Mouse (Mus musculus) v-Abl transformed pro-B cells (cell line): ENCODE results near the gene Tenm3.

Experiments used
- in situ Hi-C, 2 experiments: fragments of 400-800 bp; cut with MboI; formaldehyde crosslinking; loops; one replicate each; pipeline ENCODE4 v1.15.1; 2025; ENCODE audit not compliant: unreplicated experiment in 2 of 2

Tenm3 gene

DNA sequence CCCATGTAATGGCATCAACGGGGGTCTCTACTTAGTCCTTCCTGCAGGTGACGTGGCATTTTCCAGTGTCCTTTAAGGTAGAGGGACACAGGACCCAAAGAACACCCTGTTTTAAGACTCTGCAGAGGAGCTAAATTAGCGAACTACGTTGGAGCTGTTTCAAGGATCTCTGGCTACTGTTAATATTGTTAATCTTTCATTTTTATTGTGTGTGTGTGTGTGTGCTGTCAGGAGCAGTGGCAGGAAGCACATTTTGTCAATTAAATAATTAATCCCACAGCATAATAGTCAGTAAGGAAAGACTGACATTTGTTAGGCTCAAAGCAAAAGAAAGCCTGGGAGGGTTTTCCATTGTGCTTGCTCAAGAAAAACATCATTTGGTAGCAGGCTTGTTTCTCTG is 172.4 kb downstream of the Tenm3 start:
- in situ Hi-C loops, result no loop called here

DNA sequence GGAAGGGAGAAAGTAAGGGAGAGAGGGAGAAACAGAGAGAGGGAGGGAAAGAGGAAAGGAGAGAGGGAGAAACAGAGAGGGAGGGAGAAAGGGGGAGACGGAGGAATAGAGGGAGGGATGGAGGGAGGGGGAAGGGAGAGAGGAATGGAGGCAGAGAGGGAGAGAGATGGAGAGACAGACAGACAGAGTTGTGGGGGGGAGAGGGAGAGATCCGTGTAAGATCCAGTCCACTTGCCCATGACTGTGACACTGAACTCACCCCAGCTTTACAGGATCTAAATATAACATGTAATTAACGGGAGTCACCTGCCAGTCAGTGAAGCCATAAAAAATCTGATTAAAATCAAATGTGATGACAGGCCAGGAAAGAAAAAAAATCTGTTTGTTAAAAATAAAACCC is 172.9 kb downstream of the Tenm3 start:
- in situ Hi-C loops, result no loop called here

DNA sequence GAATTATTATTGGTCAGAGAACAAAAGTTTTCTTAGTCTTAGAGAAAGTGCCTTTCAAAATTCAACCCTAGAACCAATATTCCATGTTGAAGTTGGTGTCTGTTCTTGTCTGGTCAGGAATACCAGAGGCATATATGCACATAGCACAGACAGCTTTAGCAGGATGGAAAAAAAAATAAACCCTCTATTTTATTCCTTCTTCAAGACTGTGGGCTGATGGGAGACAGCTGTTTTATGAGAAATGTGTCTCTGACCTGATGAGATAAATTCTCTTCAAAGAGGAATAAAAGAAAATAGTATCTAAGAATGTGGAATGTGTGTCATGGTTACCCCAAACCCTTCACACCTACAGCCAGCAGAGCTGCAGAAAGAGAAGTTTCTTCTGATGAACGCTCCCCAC is 173.4 kb downstream of the Tenm3 start:
- in situ Hi-C loops, result no loop called here

GRCm38 (mm10) chr8:48665193-48665592 is 178.6 kb downstream of the Tenm3 start:
- in situ Hi-C loops, result no loop called here

DNA sequence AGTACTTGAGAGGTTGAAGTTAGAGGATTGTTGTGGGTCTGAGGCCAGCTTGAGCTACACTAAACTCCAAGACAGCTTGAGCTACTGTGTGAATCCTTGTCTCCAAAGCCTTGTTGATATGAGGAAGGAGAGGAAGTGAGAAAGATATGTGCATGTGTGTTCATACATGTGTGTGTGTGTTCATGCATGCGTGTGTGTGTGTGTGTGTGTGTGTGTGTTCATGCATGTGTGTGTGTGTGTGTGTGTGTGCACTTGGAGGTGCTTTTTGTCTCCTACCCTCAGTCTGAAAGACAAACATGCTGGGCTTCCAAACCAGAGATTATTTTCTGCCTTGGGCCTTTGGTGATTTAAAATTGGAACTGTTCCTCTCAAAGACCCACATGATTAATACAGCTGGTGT is 184.5 kb downstream of the Tenm3 start:
- in situ Hi-C loops, result no loop called here

DNA sequence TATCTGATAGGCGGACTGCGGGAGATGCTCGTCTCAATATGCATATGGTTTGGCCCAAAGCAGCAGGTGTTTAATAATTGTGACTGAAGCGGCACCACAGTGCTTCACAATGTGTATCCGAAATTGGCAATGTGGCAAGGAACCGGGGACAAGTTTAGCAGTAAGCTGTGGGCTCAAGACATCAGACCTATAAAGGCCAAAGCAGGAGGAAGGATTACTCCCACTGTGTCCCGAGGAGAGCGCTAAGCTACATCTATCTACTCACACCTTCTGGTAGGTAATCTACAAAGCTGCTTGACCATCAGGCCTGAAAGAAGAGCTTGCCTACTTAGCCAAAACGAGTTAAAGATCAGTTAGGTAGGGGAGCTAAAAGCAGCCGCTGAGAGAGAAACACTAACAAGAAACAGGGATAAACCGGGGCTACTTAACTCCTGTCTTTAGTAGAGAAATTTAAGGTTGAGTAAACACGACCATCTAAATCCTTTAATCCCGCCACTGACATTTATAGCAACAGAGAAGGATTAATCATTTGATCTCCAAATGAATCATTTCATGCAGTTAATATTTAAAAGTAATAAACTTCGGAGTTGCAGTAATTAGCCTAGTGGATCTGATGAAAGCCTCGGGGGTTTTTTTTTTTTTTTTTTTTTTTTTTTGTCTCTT is 188.2 kb downstream of the Tenm3 start:
- in situ Hi-C loops, result no loop called here

DNA sequence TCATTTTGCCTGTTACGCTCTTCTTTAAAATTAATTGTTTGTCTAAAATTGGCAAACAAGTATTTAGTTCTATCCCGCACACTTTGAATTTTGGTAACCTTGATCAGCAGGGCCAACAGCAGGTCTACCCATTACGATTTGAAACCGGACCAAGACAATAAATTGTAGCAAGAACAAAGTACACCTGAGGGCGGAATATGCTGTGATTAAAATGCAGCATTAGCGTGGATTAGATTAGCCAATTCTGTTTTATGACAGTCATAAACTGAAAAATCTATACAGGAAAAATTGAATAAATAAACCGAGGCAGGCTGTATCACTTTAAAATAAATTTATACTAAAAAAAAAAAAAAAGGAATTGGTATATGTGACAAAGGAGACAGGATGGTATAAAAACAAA is 193.9 kb downstream of the Tenm3 start:
- in situ Hi-C loops, result no loop called here

DNA sequence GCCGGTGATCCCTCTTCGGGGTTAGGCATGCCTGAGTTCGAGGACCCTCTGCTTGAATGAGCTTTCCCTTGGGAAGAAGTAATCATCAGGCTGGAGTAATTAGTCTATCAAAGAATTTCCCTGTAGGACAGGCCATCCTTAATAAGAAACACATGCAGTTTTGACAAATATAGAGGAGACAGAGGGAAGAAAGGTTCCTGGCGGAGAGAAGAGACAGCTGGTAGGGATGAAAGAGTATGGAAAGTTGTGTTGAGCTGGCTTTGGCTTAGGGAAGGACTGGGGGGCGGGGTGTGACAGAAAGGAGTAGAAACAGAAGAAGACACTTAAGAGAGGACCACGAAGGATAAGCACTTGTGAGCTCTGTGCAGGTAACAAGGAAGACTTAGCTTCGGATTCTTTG is 194.3 kb downstream of the Tenm3 start:
- in situ Hi-C loops, result no loop called here

DNA sequence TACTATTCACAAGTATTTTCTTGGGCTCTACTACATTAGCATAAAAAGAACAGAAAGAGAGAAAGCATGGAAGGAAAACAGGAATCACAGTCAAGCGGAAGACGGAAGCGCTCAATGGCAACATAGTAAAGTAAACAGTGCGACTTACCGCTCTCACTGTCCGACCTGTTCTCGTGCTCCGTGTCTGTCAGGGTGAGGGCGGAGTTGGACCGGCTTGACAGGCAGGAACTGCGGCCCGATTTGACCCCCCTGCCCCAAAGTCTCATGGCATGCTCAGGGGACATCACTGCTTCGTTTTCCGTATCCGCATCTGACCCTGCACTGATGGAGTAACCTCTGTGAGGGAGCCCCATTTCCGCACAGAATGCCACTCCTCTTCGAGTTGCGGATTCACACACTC is 197.6 kb downstream of the Tenm3 start:
- in situ Hi-C loops, result no loop called here

DNA sequence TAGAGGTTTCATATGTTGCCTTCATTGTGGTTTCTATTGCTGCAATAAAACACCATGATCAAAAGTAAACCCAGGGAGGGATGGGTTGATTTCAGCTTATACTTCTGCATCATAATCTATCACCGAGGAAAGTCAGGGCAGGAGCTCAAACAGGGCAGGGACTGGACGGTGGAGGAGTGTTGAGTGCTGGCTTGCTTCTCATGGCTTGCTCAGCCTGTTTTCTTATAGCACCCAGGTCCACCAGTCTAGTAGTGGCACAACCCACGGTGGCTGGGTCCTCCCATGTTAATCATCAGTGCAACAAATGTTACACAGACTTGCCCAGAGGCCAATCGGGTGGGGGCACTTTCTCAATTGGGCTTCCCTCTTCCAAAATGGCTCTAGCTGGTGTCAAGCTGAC is 205.6 kb downstream of the Tenm3 start:
- in situ Hi-C loops, result no loop called here

DNA sequence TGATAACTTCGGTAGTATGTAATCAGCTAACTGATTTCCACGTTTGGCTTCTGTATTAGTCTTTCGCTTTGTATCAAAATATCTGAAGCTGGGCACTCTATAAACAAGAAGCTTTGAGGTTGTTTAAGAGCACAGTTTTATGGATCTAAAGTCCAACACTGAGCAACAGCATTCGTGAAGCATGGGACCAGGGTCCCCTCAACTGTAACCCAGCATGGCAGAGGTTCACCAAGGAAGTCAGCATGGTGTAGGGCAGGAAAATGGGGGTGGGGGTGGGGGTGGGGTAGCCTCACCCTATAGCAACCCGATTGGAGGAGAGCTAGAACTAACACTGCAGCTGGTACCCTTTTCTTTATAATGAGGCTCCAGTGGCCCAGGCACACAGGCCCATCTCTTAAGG is 206.8 kb downstream of the Tenm3 start:
- in situ Hi-C loops, result no loop called here

GRCm38 (mm10) chr8:48635815-48636214 is 207.9 kb downstream of the Tenm3 start:
- in situ Hi-C loops, result no loop called here

DNA sequence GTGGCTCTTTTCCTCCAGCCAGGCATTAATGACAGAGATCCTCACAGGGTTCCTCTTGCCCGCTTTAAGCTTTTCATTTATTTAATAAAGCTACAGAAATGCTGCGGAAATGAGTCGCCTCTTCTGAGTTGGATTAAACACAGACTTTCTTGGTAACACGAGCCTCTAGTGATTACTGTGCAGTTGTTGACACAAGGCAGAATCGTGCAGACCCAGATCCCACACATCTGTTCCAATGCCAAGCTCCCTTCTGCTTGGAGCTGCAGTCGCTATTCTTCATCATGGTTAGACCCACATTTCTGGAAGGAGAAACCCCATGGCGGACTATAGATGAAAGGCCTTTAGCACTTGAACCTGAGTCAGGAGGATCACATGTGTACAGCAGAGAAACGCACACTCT is 210.3 kb downstream of the Tenm3 start:
- in situ Hi-C loops, result no loop called here

DNA sequence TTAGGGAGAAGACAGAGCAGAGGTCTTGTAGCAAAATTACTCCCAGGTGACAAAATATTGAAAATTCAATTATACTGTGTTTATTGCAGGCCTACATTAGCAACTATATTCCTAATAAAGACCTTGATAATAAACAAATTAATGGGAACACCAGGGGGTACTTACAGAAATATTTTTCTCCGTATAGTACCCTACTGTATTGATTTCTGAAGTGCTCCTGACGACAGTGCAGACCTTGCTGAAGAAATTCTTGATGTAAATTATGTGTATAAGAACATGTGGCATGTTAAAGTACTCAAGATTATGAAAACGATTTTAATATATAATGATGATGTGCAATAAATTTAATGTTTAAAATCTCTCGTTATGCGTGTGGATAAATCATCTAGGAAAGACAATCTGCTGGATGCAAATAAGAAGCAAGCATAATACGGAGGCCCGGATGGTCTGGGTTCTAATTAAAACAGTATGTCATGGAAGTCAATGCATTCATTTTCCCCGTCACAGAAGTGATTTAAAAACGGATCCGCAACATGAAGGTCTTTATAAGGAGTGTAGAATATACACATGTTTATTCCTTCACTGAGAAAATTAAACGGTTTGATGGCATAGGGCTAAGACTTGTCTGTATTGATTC is 221.1 kb downstream of the Tenm3 start:
- in situ Hi-C loops, result no loop called here

- in situ Hi-C loops, result no loop called here
These were observed 228.7 kb downstream of the Tenm3 start for GRCm38 (mm10) chr8:48615088-48615487.

DNA sequence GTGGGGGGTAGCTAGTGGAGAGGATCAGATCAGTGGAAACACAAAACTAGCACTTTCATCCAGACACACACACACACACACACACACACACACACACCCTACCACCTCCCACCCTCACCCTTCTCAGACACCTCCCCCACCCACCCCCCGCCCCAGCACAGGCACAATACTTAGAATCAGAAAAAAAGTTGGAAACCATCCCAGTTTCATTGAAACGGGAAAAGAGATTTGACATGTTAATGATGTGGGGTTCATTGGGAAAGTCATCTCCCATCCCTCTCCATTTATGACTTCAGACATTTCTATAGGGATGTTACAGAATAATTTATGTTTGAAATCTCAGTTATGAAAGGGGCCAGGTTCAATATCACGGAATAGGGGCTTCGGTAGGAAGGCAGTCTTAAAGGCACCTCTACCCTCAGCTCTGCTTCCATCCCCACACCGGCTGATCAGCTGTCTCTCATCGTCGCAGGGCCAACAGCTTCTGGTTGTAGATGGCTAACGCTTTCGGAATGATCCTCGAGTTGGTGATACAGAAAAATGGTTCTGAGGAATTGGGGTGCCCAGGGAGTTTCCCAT is 231.7 kb downstream of the Tenm3 start:
- in situ Hi-C loops, result no loop called here

DNA sequence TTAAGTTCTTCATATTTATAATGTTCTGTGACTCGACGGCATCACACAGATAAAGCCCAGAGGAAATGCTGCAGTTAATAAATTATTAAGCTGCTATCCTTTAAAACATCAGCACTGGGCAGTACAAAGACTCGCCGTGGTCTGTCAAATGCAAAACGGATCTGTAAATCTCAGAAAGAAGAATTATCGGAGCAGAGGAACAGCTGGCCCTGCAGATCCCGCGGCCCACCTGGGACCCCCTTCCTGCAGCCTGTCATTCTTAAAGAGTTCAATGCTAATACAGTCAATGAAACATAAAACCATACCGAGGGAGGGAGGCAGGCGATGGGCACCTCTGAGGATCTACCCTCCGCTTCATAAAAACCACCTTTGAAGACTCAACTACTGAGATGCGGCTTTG is 232.6 kb downstream of the Tenm3 start:
- in situ Hi-C loops, result no loop called here

- in situ Hi-C loops, result no loop called here
These were observed 233.4 kb downstream of the Tenm3 start for GRCm38 (mm10) chr8:48610316-48610715.

GRCm38 (mm10) chr8:48609684-48610083 is 234.1 kb downstream of the Tenm3 start:
- in situ Hi-C loops, result no loop called here

DNA sequence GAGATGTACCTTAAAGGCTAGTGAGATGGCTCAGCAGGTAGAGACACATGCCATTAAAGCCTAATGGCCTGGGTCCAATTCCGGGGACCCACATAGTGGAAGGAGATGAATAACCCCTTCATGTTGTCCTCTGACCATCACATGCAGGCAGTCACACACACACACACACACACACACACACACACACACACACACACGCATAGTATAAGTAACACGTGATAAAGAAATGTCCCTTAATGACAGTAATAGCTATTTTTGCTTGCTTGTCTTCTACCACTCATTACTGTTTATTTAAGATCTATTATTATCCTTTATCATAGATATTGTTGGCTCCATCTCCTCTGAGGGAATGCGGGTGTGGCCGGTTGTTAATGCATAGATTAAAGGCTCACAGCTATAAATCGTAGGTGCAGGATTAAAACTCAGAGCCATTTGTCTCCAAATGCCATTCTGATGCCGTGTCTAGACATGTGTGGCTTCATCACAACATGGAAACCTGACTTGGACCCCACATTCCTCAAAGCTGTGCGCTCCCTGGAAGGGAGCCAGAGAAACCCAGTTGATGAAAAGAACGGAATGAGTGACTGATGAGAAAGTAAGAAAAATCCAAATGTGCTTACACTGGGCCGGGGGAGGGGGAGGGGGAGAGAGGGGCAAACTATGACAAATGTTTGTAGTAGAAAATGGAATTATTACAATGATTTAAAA is 239.4 kb downstream of the Tenm3 start:
- in situ Hi-C loops, result no loop called here

DNA sequence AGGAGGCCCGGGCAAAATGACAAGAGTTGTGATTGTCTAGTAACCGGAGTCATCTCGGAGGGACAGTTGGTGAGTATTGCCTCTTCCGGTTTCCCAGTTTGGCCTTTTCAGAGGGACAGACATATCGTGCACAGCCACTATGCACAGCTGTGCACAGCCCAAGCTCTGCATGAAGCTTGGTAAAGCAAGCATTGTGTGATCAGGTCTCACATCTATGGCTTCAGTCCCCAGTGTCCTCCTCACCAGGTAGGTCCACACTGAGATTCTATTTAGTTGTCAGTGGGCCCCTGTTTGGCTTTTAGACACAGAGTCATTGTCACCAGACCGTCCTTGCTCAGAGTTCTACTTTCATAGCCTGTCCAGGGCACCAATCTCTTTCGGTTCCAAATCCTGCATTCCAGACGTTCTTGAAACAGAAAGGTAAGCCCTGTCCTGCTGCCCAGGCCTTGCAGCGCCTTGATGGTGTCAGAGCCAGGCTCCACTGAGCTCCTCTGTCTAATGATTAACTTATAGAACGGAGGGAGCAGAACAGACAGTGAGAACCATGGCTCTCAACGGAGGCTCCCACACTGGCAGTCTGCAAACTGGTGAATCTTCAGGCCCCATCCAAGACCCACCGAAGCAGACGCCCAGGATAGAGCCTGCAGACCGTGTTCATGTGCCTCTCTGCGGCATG is 240.4 kb downstream of the Tenm3 start:
- in situ Hi-C loops, result no loop called here
